In the genomic region with DNA sequence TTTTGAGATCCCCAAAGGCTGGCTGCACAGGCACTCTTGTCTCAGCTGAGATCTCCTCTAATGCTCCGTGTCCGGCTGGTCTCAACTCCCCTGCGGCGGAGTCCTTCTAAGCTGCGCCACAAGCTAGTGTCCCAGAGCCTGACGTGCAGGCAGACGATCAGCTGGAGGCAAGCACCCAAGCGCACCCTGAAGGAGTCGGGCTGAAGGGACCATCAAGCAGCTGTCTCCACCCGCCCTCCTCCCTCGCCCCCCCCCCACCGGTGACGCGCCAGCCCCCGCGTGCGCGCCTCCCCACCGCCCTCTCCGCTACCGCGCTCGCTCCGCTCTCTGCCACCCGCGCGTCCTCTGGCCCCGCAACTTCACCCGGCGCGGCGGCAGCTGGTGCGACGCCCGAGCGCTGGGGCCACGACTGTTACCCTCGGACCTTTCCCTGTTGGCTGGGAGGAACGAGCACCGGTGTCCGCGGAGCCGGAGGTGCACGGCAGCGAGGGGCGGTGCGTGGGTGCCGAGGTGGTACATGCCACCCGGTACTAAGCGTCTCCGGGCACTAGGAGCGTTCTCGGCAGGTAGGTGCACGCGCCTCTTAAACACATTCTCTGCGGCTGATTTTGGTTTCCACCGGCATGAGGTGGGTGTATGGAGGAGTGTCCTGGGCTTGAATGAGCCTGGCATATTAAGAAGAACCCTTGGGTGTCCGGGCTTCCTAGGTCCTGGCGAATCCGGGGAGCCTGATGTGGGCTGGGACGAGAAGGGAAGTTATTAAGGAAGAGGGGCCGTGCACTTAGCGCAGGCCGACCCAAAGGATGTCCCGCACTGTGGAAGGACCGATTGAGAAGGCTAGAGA, we compare ENCODE assay signal across 8 mouse cellular contexts. TPM values are rescaled to one million over a fixed set of nuclear protein-coding genes. Genes with fewer than 3 reads are reported as not detected.
A peak's percentile ranks its signal among the peaks of the same experiment; 100 is the strongest.
DNase-seq lines count a peak whose midpoint lies in the region; ATAC-seq and TF ChIP-seq lines count a peak whose summit lies in the region.

No protein-coding gene starts in this region.

- no peak for TF ChIP-seq CTCF in liver, adult 2 months (IDR thresholded peaks at IDR 0.05; ENCODE audit: low read depth, low read length)

- H3K4me3 ChIP-seq in kidney, embryonic 14.5 days (ENCODE audit: low read length): peak overlapping the region; percentile 62
- H3K4me3 ChIP-seq in liver, adult 2 months (ENCODE audit: insufficient read depth, low read depth, low read length): peak overlapping the region; percentile 61
- peak overlapping the region; percentile 52 for H3K4me3 ChIP-seq in neural tube, embryonic 11.5 days (ENCODE audit: low read depth, low read length)

- no peaks in the 10 kb centered on the region for H3K36me3 ChIP-seq in kidney, embryonic 14.5 days (ENCODE audit: control insufficient read depth, insufficient read depth, low read length)
- H3K36me3 ChIP-seq in liver, adult 2 months (ENCODE audit: control insufficient read depth, insufficient read depth, low read length): no peaks in the 10 kb centered on the region
- H3K36me3 ChIP-seq in neural tube, embryonic 11.5 days (ENCODE audit: control insufficient read depth, insufficient read depth, low read length): no peaks in the 10 kb centered on the region

- no peak for DNase-seq in kidney, adult 9 months
- peak; percentile 35 for DNase-seq in adrenal gland, postnatal 25 days
- peak; percentile 55 to 67 for DNase-seq in frontal cortex, postnatal 36 days (ENCODE audit: low spot score in 2 of 2)
- DNase-seq in liver, adult 2 months (ENCODE audit: extremely low read depth, low read depth, low spot score): no peak
- peak; percentile 63 for DNase-seq in neural tube, embryonic 11.5 days (ENCODE audit: low spot score)
- peak; percentile 57 to 62 for DNase-seq in thymus, adult 18-20 months

- H3K79me2 ChIP-seq in liver, adult 2 months (ENCODE audit: control insufficient read depth, insufficient read depth, low read length): no peaks in the 10 kb centered on the region

- no peaks in the 10 kb centered on the region for H3K9me3 ChIP-seq in kidney, embryonic 14.5 days (ENCODE audit: control insufficient read depth, low read length)
- no peaks in the 10 kb centered on the region for H3K9me3 ChIP-seq in neural tube, embryonic 11.5 days (ENCODE audit: control insufficient read depth, low read length)

- peak overlapping the region; percentile 99 for H3K4me2 ChIP-seq in kidney, embryonic 14.5 days (replicated peaks; ENCODE audit: low read depth, low read length)
- H3K4me2 ChIP-seq in neural tube, embryonic 11.5 days (ENCODE audit: low read depth): peak overlapping the region; percentile 92

- no peak for TF ChIP-seq POLR2A in liver, adult 2 months (IDR thresholded peaks at IDR 0.05; ENCODE audit: extremely low read depth, insufficient read depth, low read length)

- no peak overlapping the region for H3K27ac ChIP-seq in kidney, embryonic 14.5 days (ENCODE audit: low read depth, low read length)
- H3K27ac ChIP-seq in liver, adult 2 months (replicated peaks; ENCODE audit: insufficient read depth, low read depth, low read length): no peak overlapping the region
- no peak overlapping the region for H3K27ac ChIP-seq in neural tube, embryonic 11.5 days (ENCODE audit: low read depth, low read length)

- H3K4me1 ChIP-seq in kidney, embryonic 14.5 days (ENCODE audit: control insufficient read depth, insufficient read depth, low read length): no peaks in the 10 kb centered on the region; the same call in 1 of the 2 replicates
- H3K4me1 ChIP-seq in liver, adult 2 months (ENCODE audit: control insufficient read depth, insufficient read depth, low read length): no peaks in the 10 kb centered on the region
- 0 out of 2 replicates have a peak, but pooled peaks cover 5% of the 10 kb centered on the region for H3K4me1 ChIP-seq in neural tube, embryonic 11.5 days (ENCODE audit: control insufficient read depth, insufficient read depth, low read length)

- WGBS in kidney, embryonic 14.5 days: under 1% methylated on average over 58 of the region's 66 CpGs
- WGBS in liver, adult 2 months: 4% methylated on average over 61 of the region's 66 CpGs
- 1% methylated on average over 53 of the region's 66 CpGs for WGBS in neural tube, embryonic 11.5 days

- 0 out of 2 replicates have a peak, but pooled peaks cover 2% of the 10 kb centered on the region for H3K27me3 ChIP-seq in kidney, embryonic 14.5 days (ENCODE audit: control insufficient read depth, insufficient read depth, low read length)
- H3K27me3 ChIP-seq in liver, adult 2 months (ENCODE audit: control insufficient read depth, insufficient read depth, low read length): peaks cover 6% of the 10 kb centered on the region
- peaks cover 3% of the 10 kb centered on the region; the same call in 1 of the 2 replicates for H3K27me3 ChIP-seq in neural tube, embryonic 11.5 days (ENCODE audit: control insufficient read depth, insufficient read depth, low read length)

- peak overlapping the region; percentile 56 for H3K9ac ChIP-seq in kidney, embryonic 14.5 days (ENCODE audit: low read depth, low read length)
- peak overlapping the region; percentile 59 for H3K9ac ChIP-seq in liver, adult 2 months (ENCODE audit: low read depth, low read length)
- H3K9ac ChIP-seq in neural tube, embryonic 11.5 days (ENCODE audit: low read length): peak overlapping the region; percentile 60

- peak; percentile 74 for ATAC-seq in kidney, embryonic 14.5 days (ENCODE audit: low FRiP score, low TSS enrichment)
- ATAC-seq in inflammation-experienced regulatory T-cells, adult 6 months: peak; percentile 39
- ATAC-seq in neural tube, embryonic 11.5 days (ENCODE audit: insufficient read depth, low FRiP score, low TSS enrichment): peak; percentile 81

RNA-seq across cellular contexts. Expression of a gene that starts 56.6 kb away (rescaled TPM):
- 2.4 and 3.1 TPM in 2 replicates for polyA plus RNA-seq in kidney, embryonic 14.5 days (2014; fragmentation: Nextera tagmentation; extraction: Ambion mirVana)
- 1.9 and 2.5 TPM in 2 replicates for total RNA-seq in adrenal gland, postnatal 25 days (2021)
- 100 to 1,000 TPM; 199 to 236 (median 232) TPM for polyA plus RNA-seq in inflammation-experienced regulatory T-cells, adult 6 months (2017; shearing (Covaris generic))
- total RNA-seq in liver, adult 2 months (2014; rRNA removed): 1.7 and 2.8 TPM in 2 replicates
- 0.57 and 0.77 TPM in 2 replicates for polyA plus RNA-seq in liver, adult 2 months (2012; rRNA removed)
- polyA plus RNA-seq in neural tube, embryonic 11.5 days (2014; fragmentation: Nextera tagmentation; extraction: Ambion mirVana): 6.2 and 7.2 TPM in 2 replicates

Comparison
In these comparisons a context has a peak if more than half of its experiments do, and no peak if none do; other contexts are left out.
1. DNase-seq: peak in adrenal gland, postnatal 25 days (single experiment), frontal cortex, postnatal 36 days (2 of 2), neural tube, embryonic 11.5 days (single experiment) and thymus, adult 18-20 months (2 of 2); none in kidney, adult 9 months (single experiment) and liver, adult 2 months (single experiment).
2. RNA of a gene that starts 56.6 kb away (polyA plus RNA-seq): 199 to 236 TPM in inflammation-experienced regulatory T-cells, adult 6 months; 6.2 to 7.2 TPM in neural tube, embryonic 11.5 days, 2.4 to 3.1 TPM in kidney, embryonic 14.5 days and 0.57 to 0.77 TPM in liver, adult 2 months; every median in the first group is over 10 times any median in the second.
3. Peak in every context shown above with its lines, with median percentiles within 50 percentile points of each other: ATAC-seq, H3K4me3 ChIP-seq and H3K9ac ChIP-seq.